Mouse (Mus musculus) lung, adult 2 months (tissue): ENCODE measurements at regions not wholly inside any gene's neighbourhood (a gene's known extent, or its start where the extent isn't known, plus 50 kb on each side); places are given as distances from the start of the nearest gene placed in this dataset.

Experiments
- DNase-seq: peaks from one replicate; pipeline ENCODE4 v3.0.0; 2022
- H3K4me1 ChIP-seq: fragments of 200-500 bp; 2 replicates; pipeline ENCODE4 v1.6.1; 2011; ENCODE audit warnings: low read length; ENCODE audit not compliant: control insufficient read depth, insufficient read depth
- H3K4me3 ChIP-seq: fragments of 200-500 bp; replicated peaks from 2 replicates; pipeline ENCODE3; 2011; ENCODE audit warnings: low read depth, mild to moderate bottlenecking, control low read depth, low read length; ENCODE audit errors: extremely low read depth
- CTCF ChIP-seq: fragments of 200-500 bp; IDR thresholded peaks from 2 replicates; pipeline ENCODE4 v1.5.1; 2011; ENCODE audit warnings: mild to moderate bottlenecking, low read length, control low read depth; ENCODE audit not compliant: insufficient read depth
- POLR2A ChIP-seq: fragments of 200-500 bp; IDR thresholded peaks from 2 replicates; pipeline ENCODE4 v1.6.1; 2011; ENCODE audit warnings: low read depth, mild to moderate bottlenecking, control low read depth, low read length, borderline replicate concordance; ENCODE audit errors: extremely low read depth
- WGBS: fragments of 180-500 bp; shearing (Covaris S2); methylation state at CpG from one replicate; pipeline ENCODE4 v1.1.7; 2018; 5-methylcytosine and 5-hydroxymethylcytosine counted together

DNA sequence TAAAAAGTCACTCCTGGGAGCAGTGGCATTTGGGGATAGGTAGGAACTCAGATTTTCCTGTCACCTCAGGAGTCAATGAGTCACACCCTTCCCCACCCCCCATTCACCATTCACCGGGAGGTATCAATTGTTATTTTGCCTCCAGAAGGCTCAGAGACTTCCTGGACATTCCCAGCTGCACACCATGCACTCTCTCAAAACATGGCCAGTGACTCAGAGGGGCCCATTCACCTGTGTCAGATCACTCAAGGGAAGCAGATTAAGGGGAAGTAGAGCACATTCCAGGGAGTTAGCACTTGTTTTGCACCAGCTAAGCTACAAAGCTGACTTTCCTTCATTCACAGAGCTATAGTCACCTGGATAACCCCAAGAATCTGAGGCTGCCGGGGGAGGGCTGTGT is 395.2 kb downstream of the Tns3 start:
- TF ChIP-seq POLR2A = no peak
- TF ChIP-seq CTCF = no peak
- no peak overlapping the region for H3K4me3 ChIP-seq
- 56% methylated on average over 2 of the region's 2 CpGs for WGBS
- H3K4me1 ChIP-seq = no peaks in the 10 kb centered on the region
- no peak for DNase-seq

DNA sequence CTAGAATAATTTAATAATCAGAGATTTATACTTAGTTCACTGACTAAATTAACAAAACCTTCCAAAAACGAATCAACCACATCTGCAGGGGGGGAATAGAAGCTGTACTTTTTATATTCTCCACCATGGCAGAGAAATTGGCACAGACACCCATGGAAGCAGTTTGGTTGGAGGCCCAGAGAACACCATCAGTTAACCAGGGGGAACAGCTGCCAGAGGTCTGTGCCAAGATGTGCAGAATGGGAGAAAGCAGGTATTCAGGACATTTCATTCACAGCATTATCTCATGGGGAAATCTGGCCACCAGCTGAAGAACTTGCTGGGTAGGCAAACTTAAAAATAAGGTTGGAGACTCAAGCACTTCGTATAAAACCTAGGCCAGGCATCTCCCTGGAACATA is 410.3 kb downstream of the Tns3 start:
- no peak overlapping the region for H3K4me3 ChIP-seq
- 63% methylated on average over 2 of the region's 2 CpGs for WGBS
- no peak for DNase-seq
- no peaks in the 10 kb centered on the region for H3K4me1 ChIP-seq
- TF ChIP-seq CTCF (no peak), POLR2A (no peak)

DNA sequence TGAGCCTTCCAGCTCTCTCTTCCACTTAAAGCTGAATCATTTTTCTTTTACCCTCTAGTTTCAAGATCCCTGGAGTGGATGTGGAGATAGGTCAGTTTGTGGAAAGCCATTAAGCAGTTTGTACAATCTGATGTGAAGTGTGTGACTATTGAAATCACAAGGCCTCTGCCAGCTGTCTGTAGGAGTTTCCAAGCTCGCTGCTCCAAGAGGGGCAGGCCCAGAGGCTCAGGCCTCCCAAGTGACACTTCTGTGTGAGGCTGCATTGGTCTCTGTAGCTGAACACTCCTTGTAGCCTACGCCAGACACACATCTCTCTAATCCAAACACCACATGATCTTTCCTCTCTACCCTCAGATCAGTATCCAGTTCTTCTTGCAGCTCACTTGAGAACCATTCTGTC is 413.0 kb downstream of the Tns3 start:
- 38% methylated on average over 2 of the region's 2 CpGs for WGBS
- no peak for DNase-seq
- H3K4me3 ChIP-seq = no peak overlapping the region
- peaks cover 2% of the 10 kb centered on the region; the same call in 1 of the 2 replicates for H3K4me1 ChIP-seq
- TF ChIP-seq CTCF (no peak), POLR2A (no peak)

- peaks cover 2% of the 10 kb centered on the region; the same call in 1 of the 2 replicates for H3K4me1 ChIP-seq
- TF ChIP-seq CTCF = no peak
- no peak for TF ChIP-seq POLR2A
- no peak overlapping the region for H3K4me3 ChIP-seq
- DNase-seq = no peak
- WGBS = 60% methylated on average over 8 of the region's 8 CpGs
These were observed 414.9 kb downstream of the Tns3 start for GRCm38 (mm10) chr11:8249468-8249867.

- DNase-seq = no peak
- WGBS = 26% methylated on average over 5 of the region's 5 CpGs
- peaks cover 2% of the 10 kb centered on the region; the same call in 1 of the 2 replicates for H3K4me1 ChIP-seq
- TF ChIP-seq POLR2A (no peak), CTCF (no peak)
- H3K4me3 ChIP-seq = no peak overlapping the region
These were observed 416.8 kb downstream of the Tns3 start for GRCm38 (mm10) chr11:8247535-8247934.

GRCm38 (mm10) chr11:8247024-8247423 is 417.3 kb downstream of the Tns3 start:
- Histone ChIP-seq H3K4me1 (peaks cover 2% of the 10 kb centered on the region; the same call in 1 of the 2 replicates), H3K4me3 (no peak overlapping the region)
- DNase-seq = no peak
- TF ChIP-seq POLR2A (no peak), CTCF (no peak)
- WGBS = 77% methylated on average over 2 of the region's 2 CpGs

DNA sequence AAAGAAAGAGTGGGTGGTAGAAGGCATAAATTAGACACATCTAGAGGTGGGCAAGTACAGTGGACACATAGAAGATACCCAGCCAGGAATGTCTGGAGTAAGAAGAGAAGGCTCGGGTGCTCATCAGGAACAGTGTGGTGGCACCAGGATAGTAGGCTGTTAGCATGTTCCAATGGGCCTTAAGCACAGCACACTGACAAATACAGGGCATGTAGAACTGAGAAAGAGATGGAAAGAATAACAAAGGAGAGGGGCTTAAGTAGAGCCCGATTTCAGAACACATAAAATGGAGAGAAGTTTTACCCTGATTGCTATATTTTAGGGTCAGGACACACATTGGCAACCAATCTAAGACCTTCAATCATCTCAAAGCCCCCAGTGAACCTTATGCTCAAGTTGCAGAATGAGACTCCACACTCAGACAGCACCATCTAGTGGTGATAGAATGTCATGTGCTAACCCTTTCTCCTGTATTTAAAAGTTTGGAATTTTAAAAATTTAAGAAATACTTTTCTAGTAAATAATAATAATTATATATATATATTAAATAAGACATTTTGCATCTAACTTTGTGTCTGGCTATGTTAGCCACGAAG is 418.8 kb downstream of the Tns3 start:
- Histone ChIP-seq H3K4me3 (no peak overlapping the region), H3K4me1 (peaks cover 2% of the 10 kb centered on the region; the same call in 1 of the 2 replicates)
- 37% methylated on average over 3 of the region's 3 CpGs for WGBS
- DNase-seq = no peak
- TF ChIP-seq POLR2A (no peak), CTCF (no peak)

- no peak for DNase-seq
- Histone ChIP-seq H3K4me1 (no peaks in the 10 kb centered on the region), H3K4me3 (no peak overlapping the region)
- no peak for TF ChIP-seq CTCF
- 72% methylated on average over 1 of the region's 1 CpGs for WGBS
These were observed 425.8 kb downstream of the Tns3 start for GRCm38 (mm10) chr11:8238498-8238897.

GRCm38 (mm10) chr11:8237556-8237955 is 426.8 kb downstream of the Tns3 start:
- no peak for TF ChIP-seq POLR2A
- no peaks in the 10 kb centered on the region for H3K4me1 ChIP-seq
- DNase-seq = no peak
- H3K4me3 ChIP-seq = no peak overlapping the region
- WGBS = 44% methylated on average over 4 of the region's 4 CpGs

- TF ChIP-seq POLR2A (no peak), CTCF (no peak)
- DNase-seq = peak; percentile 38
- Histone ChIP-seq H3K4me3 (no peak overlapping the region), H3K4me1 (no peaks in the 10 kb centered on the region)
- 53% methylated on average over 2 of the region's 2 CpGs for WGBS
These were observed 428.3 kb downstream of the Tns3 start for GRCm38 (mm10) chr11:8236056-8236455.
